Mouse (Mus musculus) G1E (cell line): ENCODE results near the gene Rap1gap. TPM values are rescaled to one million over a fixed set of nuclear protein-coding genes. Genes with fewer than 3 reads are reported as not detected.

Experiments used
- ATAC-seq: 2 replicates; pipeline ENCODE4 v1.8.0; 2016; ENCODE audit warnings: mild to moderate bottlenecking; ENCODE audit not compliant: insufficient number of reproducible peaks, poor library complexity, low FRiP score, severe bottlenecking; ENCODE audit errors: extremely low read depth
- DNase-seq: peaks from one replicate; pipeline ENCODE4 v3.0.0; 2012; ENCODE audit warnings: low spot score
- H3K27me3 ChIP-seq: 2 replicates; pipeline ENCODE4 v1.6.1; 2012; ENCODE audit warnings: mild to moderate bottlenecking, low read length, inconsistent platforms; ENCODE audit not compliant: insufficient read depth
- H3K36me3 ChIP-seq: replicated peaks from 2 replicates; pipeline ENCODE3; 2012; ENCODE audit warnings: mild to moderate bottlenecking, inconsistent platforms
- H3K4me1 ChIP-seq: 2 replicates; pipeline ENCODE4 v1.6.1; 2012; ENCODE audit warnings: low read depth, low read length, inconsistent platforms, mixed read lengths; ENCODE audit not compliant: insufficient read depth
- H3K4me3 ChIP-seq: 2 replicates; pipeline ENCODE4 v1.5.1; 2012; ENCODE audit warnings: low read depth, mild to moderate bottlenecking, inconsistent platforms, low read length, moderate library complexity, mixed read lengths
- H3K9me3 ChIP-seq: replicated peaks from 2 replicates; pipeline ENCODE4 v1.6.1; 2012; ENCODE audit warnings: inconsistent platforms
- CTCF ChIP-seq: IDR thresholded peaks from 2 replicates; pipeline ENCODE4 v1.5.1; 2012; ENCODE audit warnings: low read depth, low read length, inconsistent platforms, mixed read lengths
- GATA1 ChIP-seq: IDR thresholded peaks from 2 replicates; pipeline ENCODE4 v1.6.1; 2012; ENCODE audit warnings: borderline replicate concordance, low read length, inconsistent platforms, mixed read lengths
- GATA2 ChIP-seq: IDR thresholded peaks from 2 replicates; pipeline ENCODE4 v1.6.1; 2012; ENCODE audit warnings: low read depth, low read length, inconsistent platforms, borderline replicate concordance
- POLR2AphosphoS5 ChIP-seq: IDR thresholded peaks from 2 replicates; pipeline ENCODE4 v1.6.1; 2012; ENCODE audit warnings: low read depth, low read length, inconsistent platforms; ENCODE audit not compliant: insufficient replicate concordance
- TAL1 ChIP-seq: conservative IDR thresholded peaks from 2 replicates; pipeline ENCODE4 v1.6.1; 2012; ENCODE audit warnings: low read depth, low read length, inconsistent platforms, mixed read lengths
- polyA plus RNA-seq: library from polyadenylated mRNA; stranded (reverse); fragments of >175 nt; gene quantifications from 2 replicates; pipeline ENCODE4 v1.2.3, GENCODE M21; 2012
- total RNA-seq, 2 experiments: library from RNA; stranded (forward) in 1 of 2; stranded (reverse) in 1 of 2; fragments of 200-1000 nt in 1 of 2; fragments of >200 nt in 1 of 2; fragmentation: Nextera tagmentation in 1 of 2; gene quantifications; 2 replicates each; pipeline ENCODE4 v1.2.3; 2014 to 2017

Gene Rap1gap
- total and polyA plus RNA-seq, 3 experiments: not detected

DNA sequence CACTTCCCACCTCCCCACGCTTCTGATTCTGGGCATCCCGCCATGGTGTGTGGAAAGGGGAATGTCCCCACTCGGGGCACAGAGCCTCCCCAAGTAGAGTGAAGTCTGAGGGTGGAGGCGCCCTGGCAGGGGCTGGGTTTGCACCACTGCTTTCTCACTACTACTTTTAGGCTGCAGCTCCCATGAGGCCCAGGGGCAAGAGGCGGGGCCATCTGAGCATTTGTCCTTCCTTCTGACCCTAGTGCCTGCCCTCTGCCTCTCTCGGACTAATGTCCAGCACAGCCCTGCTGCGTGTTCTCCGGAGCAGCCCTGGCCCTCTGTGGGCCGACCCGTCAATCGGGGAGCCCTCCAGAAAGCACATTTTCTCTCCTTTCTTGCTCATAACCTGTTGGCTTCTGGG is 59.7 kb downstream of the Rap1gap start:
- no peak for DNase-seq
- TF ChIP-seq GATA1 (no peak), GATA2 (no peak), TAL1 (no peak), POLR2AphosphoS5 (no peak), CTCF (no peak)
- H3K4me3 ChIP-seq: no peak overlapping the region

DNA sequence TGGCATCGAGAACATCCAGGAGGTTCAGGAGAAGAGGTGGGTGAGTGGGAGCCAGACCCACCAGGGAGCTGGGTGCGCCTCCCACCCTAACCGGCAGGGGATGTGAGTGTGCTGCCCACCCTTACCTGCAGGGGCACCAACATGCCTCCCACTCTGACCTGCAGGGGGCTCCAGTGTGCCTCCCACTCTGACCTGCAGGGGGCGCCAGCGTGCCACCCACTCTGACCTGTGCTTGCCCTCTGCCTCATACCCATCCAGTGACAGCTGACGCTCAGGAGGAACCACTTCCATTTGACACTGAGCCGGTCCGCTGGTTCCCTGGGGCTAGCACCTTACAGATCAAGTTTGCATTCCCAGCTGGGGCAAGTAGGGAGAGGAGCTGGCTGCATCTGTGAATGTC is 60.2 kb downstream of the Rap1gap start:
- Histone ChIP-seq H3K4me1 (no peaks in the 10 kb centered on the region; the same call in 1 of the 2 replicates), H3K27me3 (peaks cover 5% of the 10 kb centered on the region; the same call in 1 of the 2 replicates), H3K36me3 (no peaks in the 10 kb centered on the region), H3K4me3 (no peak overlapping the region), H3K9me3 (no peaks in the 10 kb centered on the region)
- no peak for DNase-seq
- ATAC-seq: no peak
- no peak for TF ChIP-seq GATA2
- TF ChIP-seq CTCF: peak; percentile 84
- no peak for TF ChIP-seq POLR2AphosphoS5

More for the DNA sequence above, 59.7 kb downstream of the Rap1gap start:
- Histone ChIP-seq H3K4me1 (no peaks in the 10 kb centered on the region; the same call in 1 of the 2 replicates), H3K36me3 (no peaks in the 10 kb centered on the region), H3K27me3 (peaks cover 4% of the 10 kb centered on the region; the same call in 1 of the 2 replicates), H3K9me3 (no peaks in the 10 kb centered on the region)
- no peak for ATAC-seq

DNA sequence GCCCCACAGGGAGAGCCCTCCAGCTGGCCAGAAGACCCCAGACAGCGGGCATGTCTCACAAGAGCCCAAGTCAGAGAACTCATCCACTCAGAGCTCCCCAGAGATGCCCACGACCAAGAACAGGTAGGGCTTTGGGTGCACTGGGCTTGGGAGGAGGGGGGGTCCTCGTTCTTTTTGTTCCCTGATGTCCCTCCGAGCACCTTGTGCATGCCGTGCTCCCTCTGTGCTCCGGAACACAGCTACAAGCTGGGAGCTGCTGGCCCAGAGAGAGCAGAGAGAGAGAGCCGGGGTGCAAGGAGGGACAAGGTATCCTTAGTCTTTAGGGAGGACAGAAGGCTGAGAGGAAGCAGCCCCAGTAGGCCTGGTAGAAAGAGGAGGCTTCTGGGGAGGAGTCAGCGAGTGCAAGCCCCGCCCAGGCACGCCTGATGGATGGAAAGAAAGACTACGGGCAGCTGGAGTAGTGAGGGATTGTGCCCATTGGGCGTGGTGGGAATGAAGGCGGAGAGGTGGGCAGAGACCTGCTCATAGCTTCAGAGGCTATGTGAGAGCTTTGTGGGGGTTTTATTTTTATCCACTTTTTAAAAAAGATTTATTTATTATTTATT is 61.1 kb downstream of the Rap1gap start:
- DNase-seq (no peak), ATAC-seq (no peak)
- Histone ChIP-seq H3K27me3 (peaks cover 5% of the 10 kb centered on the region; the same call in 1 of the 2 replicates), H3K9me3 (no peaks in the 10 kb centered on the region), H3K4me1 (no peaks in the 10 kb centered on the region; the same call in 1 of the 2 replicates), H3K36me3 (no peaks in the 10 kb centered on the region), H3K4me3 (no peak overlapping the region)
- TF ChIP-seq GATA2 (no peak), GATA1 (no peak), POLR2AphosphoS5 (no peak), TAL1 (no peak), CTCF (no peak)

DNA sequence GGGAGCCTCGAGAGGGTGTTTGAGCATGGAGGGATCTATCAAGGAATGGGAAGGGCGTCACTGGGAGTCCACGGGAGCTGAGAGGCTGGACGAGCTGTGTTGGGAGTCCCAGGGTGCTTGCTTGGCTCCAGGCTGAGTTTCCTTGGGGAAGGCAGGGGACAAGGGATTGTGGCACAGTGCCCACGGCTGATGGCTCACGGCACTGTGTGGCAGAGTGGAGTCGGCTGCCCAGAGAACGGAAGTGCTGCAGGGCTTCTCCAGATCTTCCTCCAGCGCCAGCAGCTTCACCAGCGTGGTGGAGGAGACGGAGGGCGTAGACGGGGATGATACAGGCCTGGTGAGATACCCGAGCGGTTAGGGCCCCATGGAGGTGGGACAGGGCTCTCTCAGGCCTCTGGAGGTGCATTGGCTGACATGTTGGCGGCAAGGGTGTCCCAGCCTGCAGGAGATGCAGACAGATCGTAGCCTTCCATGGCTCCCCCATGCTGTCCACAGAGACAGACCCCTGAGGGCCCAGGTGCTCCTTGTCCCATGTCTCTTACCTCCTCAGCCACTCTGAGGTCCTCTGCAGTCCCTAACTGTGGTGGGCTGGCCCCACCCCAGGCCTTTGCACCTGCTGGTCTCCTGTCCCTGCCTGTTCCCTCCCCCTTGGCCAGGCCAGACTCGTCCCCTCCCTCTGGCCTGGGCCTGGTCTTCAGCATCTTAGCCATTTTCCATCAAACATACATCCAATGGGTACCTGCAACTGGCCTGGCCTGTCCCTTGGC is 62.4 kb downstream of the Rap1gap start:
- no peak for DNase-seq
- ATAC-seq: no peak
- Histone ChIP-seq H3K36me3 (no peaks in the 10 kb centered on the region), H3K4me1 (no peaks in the 10 kb centered on the region; the same call in 1 of the 2 replicates), H3K4me3 (no peak overlapping the region), H3K9me3 (no peaks in the 10 kb centered on the region), H3K27me3 (peaks cover 7% of the 10 kb centered on the region; the same call in 1 of the 2 replicates)
- no peak for TF ChIP-seq CTCF
- TF ChIP-seq GATA1: no peak
- no peak for TF ChIP-seq TAL1
- TF ChIP-seq POLR2AphosphoS5: no peak
- no peak for TF ChIP-seq GATA2

DNA sequence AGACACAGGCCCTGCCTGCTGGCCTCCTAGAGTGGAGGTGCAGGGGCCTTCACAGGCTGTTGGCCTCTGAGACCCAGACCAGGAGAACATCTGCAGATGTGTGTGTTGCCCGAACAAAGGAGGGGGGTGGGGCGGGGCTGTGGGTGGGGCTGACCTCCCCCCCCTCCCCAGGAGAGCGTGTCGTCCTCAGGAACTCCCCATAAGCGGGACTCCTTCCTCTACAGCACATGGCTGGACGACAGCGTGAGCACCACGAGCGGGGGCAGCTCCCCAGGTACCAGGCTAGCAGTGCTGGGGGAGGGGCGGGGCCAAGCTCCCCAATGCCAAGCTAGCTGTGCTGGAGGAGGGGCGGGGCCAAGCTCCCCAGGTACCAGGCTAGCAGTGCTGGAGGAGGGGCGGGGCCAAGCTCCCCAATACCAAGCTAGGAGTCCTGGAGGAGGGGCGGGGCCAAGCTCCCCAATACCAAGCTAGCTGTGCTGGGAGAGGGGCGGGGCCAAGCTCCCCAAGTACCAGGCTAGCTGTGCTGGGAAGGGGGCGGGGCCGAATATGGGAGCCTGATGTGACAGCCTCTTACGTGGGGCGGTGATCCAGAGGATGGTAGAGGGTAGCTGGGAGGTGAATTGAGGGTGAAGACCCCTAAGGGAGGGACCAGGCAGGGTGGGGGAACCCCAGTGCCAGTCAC is 63.1 kb downstream of the Rap1gap start:
- ATAC-seq (no peak), DNase-seq (no peak)
- H3K4me1 ChIP-seq: no peaks in the 10 kb centered on the region; the same call in 1 of the 2 replicates
- peaks cover 12% of the 10 kb centered on the region; the same call in 1 of the 2 replicates for H3K27me3 ChIP-seq
- H3K4me3 ChIP-seq: no peak overlapping the region
- no peaks in the 10 kb centered on the region for H3K9me3 ChIP-seq
- no peak for TF ChIP-seq GATA2
- TF ChIP-seq TAL1: no peak
- TF ChIP-seq GATA1: no peak
- TF ChIP-seq CTCF: no peak
- no peak for TF ChIP-seq POLR2AphosphoS5
- H3K36me3 ChIP-seq: no peaks in the 10 kb centered on the region
